Mouse (Mus musculus): ENCODE measurements around the gene Marveld2. TPM values are rescaled to one million over a fixed set of nuclear protein-coding genes. Genes with fewer than 3 reads are reported as not detected.

Gene Marveld2
- 9.2 TPM for polyA plus RNA-seq (2017; shearing (Covaris generic))

DNA sequence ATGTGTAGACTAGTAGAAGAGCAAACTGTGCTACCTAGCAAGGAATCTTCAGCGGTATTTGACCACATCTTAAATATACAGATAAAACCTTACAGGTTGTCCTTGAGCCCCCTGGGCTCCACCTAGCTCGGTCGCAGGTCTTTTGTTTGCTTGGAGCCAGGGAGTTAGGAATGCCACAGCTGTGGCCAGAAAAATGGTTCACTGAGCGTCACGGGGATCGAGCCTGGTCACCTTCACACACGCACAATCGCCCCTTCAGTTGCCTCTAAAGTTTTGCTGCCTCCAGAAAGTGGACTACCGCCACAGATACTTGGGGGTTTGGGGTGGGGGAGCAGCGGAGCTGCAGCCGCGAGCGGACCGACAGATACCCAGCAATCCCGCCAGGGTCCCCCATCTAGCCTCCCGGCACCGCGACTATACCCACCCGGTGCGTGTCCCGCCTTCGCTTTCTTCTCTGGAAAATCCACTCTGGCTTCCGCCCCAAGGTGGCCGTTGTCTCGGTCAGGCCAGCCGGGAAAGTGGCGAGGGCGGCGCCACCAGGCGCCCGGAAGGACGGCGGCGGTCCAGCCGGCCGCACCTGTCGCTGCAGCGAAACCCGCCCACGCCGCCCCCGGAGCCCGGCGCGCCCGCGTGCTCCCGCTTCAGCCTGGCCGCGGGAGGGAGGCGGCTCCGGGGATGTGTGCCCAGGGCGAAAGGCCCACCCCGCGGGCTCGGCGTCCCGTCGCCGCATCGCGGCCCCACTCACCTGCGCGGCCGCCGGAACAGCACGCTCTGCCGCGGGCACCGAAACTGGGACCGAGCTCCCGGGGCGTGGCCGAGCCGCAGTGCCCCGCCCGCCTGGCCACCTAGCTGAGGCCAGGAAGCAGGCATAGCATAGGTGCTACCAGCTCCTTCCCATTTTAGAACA, at the start of gene Marveld2:
Gene Marveld2, minus strand, starts transcription at position 791 of the 907 bp plus-strand sequence.

DNA sequence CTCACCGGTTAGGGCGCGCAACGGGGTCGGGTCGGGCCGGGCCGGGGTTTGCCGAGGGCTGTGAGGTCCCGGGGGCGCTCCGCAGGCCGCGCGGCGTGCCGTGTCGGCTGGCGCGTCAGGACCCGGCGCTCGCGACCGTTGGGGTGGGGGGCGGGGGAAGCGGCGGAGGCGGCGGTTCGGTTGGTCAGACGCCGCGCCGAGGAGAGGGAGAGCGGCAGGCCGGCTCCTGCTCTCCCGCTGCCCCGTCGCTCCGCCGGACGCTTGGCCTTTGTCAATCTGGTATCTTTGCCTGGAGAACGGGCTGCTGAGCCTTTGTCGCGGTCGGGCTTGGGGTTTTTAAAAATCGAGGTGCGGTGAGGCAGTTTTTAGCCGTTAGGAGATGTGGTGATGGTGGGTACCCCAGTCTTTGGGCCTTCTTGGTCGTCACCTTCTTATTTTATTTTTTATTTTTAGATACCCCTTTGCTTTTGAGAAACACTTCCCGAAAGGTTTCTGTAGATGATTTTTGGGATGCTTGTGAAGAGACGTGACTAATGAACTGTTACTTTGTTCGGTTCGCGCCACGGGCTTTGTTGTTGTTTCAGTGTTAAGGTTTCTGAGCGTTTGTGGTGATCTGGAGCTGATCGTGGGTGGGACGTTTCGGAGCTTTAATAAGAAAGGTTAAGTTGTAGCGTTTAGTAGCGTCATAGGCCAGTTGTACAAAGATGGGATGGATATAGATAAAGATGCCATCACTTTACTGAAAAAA, 34.8 kb upstream of the Marveld2 start, which contains the start of gene Taf9:
Gene Taf9, plus strand, starts transcription at position 141 of the 748 bp plus-strand sequence.

DNA sequence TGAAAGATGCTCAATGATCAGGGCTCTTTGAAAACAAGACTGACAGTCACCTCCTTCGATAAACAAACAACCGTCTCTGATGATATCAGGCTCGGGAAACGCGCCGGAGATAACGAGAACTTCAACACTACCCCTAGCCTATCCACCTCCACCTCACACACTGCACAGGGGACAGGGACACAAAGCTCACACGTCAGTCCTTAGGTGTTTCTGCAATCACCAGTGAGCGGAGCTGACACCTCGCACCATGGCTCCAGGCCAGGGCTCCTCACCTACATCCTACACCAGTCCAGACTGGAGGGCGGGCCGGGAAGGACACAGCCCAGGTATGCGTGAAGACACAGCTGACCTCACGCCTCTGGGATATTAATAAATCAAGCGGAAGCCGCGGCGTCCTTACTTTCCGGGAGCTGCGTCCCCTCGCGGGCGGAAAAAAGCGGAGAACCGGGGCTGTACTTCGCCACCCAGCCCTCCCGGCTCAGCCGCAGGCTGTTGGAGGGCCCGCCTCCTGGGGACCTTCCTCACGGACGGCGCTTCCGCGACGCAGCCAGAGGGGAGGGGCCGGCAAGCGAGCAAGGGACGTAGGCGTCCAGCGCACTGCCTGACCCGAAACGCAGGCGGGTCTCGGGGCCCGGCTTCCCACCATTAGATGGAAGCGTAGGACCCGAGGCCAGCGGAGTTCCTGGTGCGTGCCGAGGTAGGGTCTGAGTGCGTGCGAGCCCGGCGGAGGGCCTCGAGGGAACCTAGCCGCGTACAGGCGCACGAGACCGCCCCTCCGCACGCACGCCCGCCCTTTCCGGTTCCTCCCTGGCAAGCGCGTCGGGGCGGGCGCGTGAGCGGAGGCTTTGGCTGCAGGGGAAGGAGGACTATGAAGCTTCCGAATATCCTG, 34.0 kb upstream of the Marveld2 start, which contains the start of the genes Ak6 and Rad17:
Gene Ak6, plus strand, starts transcription at position 430 of the 889 bp plus-strand sequence.
Gene Rad17, minus strand, starts transcription at position 502 of the 889 bp plus-strand sequence.

DNA sequence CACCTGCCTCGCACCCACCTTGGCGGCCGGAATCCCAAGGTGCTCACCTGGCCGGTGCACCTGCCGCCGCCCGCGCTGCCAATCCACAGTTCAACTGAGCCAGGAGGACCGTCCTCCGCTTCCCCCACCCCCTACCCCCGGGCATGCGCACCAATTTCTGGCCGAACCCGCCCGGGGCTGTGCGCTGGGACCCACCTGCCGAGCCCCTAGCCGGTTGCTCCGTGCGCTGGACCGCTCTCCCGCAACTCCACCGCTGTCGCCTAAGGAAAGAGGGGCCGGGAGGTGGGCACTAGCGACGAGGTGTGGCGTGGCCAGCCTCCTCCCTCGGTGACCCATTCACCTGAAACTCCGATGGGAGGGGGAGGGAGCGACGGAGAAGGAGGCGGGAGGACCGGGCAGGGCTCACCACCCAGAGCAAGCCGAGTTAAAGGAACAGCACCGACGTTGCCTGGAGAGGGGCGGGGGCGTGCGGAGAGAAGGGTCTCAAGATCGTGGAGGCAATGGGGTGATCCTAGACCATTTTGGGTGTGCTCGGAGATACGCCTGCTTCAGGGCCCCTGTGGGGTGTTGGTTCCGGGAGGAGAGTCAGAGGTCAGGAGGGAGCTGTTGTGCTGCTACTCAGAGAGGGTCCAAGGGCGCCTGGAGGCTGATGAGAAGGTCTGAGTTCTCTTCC, 64.3 kb downstream of the Marveld2 start, which contains the start of gene Ocln:
Gene Ocln, minus strand, starts transcription at position 350 of the 673 bp plus-strand sequence.

Other genes with a start within 250 kb of the Marveld2 start
- 0.10 TPM for gene Naip1, start 164.1 kb downstream of the Marveld2 start, polyA plus RNA-seq (2017; shearing (Covaris generic))
- gene Gtf2h2, start 124.4 kb downstream of the Marveld2 start, polyA plus RNA-seq (2017; shearing (Covaris generic)) = 58.4 TPM
- gene Ocln, start 64.3 kb downstream of the Marveld2 start, polyA plus RNA-seq (2017; shearing (Covaris generic)) = 1.7 TPM
- 134 TPM for gene Ak6, start 34.0 kb upstream of the Marveld2 start, polyA plus RNA-seq (2017; shearing (Covaris generic))
- gene Rad17, start 34.1 kb upstream of the Marveld2 start, polyA plus RNA-seq (2017; shearing (Covaris generic)) = 28.7 TPM
- gene Taf9, start 34.6 kb upstream of the Marveld2 start, polyA plus RNA-seq (2017; shearing (Covaris generic)) = 8.3 TPM
- gene Ccdc125, start 52.7 kb upstream of the Marveld2 start, polyA plus RNA-seq (2017; shearing (Covaris generic)) = 27.9 TPM
- gene Cdk7, start 114.0 kb upstream of the Marveld2 start, polyA plus RNA-seq (2017; shearing (Covaris generic)) = 99.6 TPM
- 103 TPM for gene Mrps36, start 127.7 kb upstream of the Marveld2 start, polyA plus RNA-seq (2017; shearing (Covaris generic))
- gene Cenph, start 158.9 kb upstream of the Marveld2 start, polyA plus RNA-seq (2017; shearing (Covaris generic)) = 3.3 TPM
- 9.7 TPM for gene Ccnb1, start 169.6 kb upstream of the Marveld2 start, polyA plus RNA-seq (2017; shearing (Covaris generic))
- gene Slc30a5, start 216.5 kb upstream of the Marveld2 start, polyA plus RNA-seq (2017; shearing (Covaris generic)) = 14.2 TPM